Mouse (Mus musculus): ENCODE data around the gene Olfr819.
"Not testable (repeated sequence)": the region's sequence is repeated elsewhere in the genome, so short reads cannot be mapped to it uniquely, and the experiment has no call there.

Gene Olfr819

DNA sequence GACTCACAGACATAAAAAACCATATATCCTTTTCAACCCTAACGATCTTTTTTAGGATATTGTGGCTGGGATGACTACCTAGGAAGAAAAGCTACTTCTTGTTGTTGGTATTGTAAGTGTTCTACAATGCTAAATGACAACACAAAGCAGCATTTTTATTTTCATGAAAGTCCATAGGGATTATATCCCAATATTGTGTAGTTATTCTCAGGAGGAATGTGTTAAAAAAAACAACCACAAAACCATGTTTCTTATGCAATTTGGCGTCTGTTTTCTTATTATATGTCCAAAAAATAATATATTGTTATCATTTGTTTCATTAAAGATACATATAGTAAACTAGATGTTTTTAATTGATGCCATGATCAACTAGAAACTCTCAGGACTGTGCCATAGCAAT, at the start of gene Olfr819:
Gene Olfr819, minus strand, starts transcription at position 101 of the 400 bp plus-strand sequence.
- DNase-seq (ENCODE audit: low spot score in 2 of 2), result not testable (repeated sequence)

DNA sequence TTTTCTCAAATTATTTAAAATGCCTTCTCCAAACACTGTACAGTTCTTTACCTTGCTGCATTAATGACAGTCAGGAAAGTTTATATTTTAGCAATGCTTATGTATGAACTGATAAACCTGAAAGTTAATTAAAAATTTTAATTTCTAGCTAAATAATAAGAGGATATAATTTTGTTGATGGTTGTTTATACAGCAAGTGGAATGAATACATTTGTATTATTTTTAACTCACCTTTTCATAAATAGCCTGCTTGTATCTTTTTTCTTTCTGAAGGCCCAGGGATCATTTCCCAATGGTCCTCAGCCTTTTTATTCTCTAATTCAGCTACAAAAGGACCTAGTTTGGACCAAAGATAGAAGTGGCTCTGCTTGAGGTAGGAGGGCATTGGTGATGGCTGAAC, 45.3 kb upstream of the Olfr819 start, which contains the start of gene Olfr820:
Gene Olfr820, plus strand, starts transcription at position 301 of the 400 bp plus-strand sequence.
- no peak for DNase-seq (ENCODE audit: low spot score in 2 of 2)

DNA sequence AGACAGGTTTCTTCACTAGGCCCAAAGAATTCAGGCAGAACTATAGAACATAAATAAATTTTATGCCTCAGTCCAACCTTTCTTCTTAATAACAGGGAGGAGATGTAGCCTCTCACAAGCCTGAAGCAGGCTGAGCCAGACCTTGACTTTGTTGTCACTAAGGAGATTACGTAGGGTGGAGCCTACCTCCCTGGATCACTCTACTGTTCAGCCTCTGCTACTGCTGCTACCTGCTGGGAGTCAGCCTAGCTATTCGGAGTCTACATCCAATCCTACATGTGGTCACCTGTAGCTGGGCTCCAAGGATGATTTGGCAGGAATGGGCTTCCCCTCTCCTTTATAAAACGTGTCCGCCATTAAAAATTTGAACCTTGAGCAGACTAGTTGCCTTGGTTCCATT, 38.3 kb upstream of the Olfr819 start:
- not testable (repeated sequence) for DNase-seq (ENCODE audit: low spot score in 2 of 2)

DNA sequence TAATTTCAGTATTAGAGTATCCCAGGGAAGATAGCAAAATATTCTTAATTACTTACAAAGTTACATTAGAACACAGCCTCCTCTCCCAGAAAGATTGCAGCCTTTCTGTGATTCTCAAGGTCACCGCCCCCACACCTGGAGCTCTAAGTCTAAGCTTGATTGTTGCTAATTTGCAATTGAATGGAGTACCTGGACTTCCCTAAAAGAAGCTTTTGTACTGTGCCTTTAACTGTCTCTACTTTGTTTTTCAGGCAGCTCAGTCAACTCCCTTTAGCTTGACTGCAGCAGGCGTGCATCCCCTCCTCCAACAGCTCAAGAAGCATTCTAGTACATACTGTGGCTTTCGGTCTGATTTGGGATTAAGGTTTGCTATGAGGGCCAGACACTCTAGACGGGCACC, 37.0 kb upstream of the Olfr819 start:
- not testable (repeated sequence) for DNase-seq (ENCODE audit: low spot score in 2 of 2)

DNA sequence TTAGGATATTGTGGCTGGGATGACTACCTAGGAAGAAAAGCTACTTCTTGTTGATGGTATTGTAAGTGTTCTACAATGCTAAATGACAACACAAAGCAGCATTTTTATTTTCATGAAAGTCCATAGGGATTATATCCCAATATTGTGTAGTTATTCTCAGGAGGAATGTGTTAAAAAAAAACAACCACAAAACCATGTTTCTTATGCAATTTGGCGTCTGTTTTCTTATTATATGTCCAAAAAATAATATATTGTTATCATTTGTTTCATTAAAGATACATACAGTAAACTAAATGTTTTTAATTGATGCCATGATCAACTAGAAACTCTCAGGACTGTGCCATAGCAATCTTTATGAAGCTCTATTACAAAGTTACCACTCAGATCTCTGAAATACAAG, 17.9 kb upstream of the Olfr819 start, which contains the start of gene Gm10310:
Gene Gm10310, minus strand, starts transcription at position 101 of the 400 bp plus-strand sequence.
- DNase-seq (ENCODE audit: low spot score in 2 of 2), result not testable (repeated sequence)

DNA sequence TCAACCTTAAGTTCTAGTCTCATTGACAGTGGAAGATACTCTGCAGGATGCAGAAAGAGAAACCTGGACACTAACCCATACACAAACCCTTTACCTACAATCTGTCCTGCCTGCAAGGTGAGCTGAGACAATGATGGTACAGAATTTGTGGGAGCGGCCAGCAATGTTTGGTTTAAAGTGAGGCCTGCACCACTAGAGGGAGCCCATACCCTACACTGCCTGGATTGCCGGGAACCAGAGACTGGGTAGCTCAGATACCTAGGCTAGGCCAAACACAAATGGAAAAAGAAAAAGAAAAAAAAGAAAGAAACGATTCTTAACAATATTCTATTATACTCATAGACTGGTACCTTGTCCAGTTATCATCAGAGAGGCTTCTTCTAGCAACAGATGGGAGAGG, 14.8 kb upstream of the Olfr819 start:
- DNase-seq (ENCODE audit: low spot score in 2 of 2), result not testable (repeated sequence)

DNA sequence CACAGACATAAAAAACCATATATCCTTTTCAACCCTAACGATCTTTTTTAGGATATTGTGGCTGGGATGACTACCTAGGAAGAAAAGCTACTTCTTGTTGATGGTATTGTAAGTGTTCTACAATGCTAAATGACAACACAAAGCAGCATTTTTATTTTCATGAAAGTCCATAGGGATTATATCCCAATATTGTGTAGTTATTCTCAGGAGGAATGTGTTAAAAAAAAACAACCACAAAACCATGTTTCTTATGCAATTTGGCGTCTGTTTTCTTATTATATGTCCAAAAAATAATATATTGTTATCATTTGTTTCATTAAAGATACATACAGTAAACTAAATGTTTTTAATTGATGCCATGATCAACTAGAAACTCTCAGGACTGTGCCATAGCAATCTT, 9.0 kb upstream of the Olfr819 start, which contains the start of gene Olfr247:
Gene Olfr247, minus strand, starts transcription at position 101 of the 400 bp plus-strand sequence.
- DNase-seq (ENCODE audit: low spot score in 2 of 2), result not testable (repeated sequence)

DNA sequence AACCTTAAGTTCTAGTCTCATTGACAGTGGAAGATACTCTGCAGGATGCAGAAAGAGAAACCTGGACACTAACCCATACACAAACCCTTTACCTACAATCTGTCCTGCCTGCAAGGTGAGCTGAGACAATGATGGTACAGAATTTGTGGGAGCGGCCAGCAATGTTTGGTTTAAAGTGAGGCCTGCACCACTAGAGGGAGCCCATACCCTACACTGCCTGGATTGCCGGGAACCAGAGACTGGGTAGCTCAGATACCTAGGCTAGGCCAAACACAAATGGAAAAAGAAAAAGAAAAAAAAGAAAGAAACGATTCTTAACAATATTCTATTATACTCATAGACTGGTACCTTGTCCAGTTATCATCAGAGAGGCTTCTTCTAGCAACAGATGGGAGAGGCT, 5.9 kb upstream of the Olfr819 start:
- DNase-seq (ENCODE audit: low spot score in 2 of 2), result not testable (repeated sequence)

DNA sequence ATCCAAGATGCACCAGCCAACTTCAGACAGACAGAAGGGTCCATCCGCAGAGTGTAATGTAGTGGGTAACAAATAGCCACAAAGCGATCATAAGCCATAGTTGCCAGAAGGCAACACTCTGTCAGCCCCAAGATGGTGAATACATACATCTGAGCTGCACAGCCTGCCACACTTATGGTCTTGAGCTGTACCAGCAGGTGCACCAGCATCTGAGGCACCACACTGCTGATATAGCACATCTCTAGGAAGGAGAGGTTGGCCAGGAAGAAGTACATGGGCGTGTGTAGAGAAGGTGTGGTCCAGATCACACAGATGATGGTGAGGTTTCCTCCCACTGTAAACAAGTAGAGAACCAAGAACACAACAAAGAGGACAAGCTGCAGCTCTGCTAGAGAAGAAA, 834 bp downstream of the Olfr819 start:
- DNase-seq (ENCODE audit: low spot score in 2 of 2), result not testable (repeated sequence)

DNA sequence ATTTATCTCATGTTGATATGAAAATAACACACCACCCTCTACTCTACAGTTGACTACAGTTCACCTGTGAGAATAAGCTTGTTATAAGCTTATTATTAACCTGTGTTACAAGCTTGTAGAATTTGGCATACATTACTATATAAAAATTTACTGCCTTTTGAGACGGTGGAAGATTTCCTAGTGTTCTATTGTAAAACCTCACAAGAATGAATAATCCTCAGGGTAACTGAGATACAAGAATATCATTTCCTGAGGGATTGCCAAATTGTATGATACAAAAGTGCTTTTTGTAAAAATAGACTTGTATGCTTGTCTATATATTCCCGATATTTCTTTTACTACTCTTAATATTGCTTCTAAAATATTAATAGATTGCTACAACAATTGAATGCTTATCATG, 18.1 kb downstream of the Olfr819 start, which contains the start of gene Olfr818:
Gene Olfr818, minus strand, starts transcription at position 101 of the 400 bp plus-strand sequence.
- DNase-seq (ENCODE audit: low spot score in 2 of 2), result no peak

DNA sequence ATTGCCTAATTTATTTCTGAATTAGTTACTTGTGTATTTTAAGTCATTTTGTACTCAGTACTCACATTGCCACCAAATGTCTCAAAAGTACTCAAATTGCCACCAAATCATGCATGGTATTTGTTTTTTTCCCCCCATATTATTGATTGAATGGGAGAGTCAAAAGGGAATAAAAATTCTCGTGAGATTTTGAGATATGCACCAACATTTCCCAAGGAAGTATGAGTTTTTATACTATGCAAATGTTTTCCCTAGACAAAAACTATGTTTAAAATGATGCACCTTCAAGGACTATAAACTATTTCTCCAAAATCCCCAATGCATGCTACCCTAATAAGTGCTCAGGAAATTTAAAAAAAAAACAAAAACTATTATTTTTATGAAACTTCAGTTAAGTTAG, 51.6 kb downstream of the Olfr819 start, which contains the start of gene Olfr816:
Gene Olfr816, minus strand, starts transcription at position 101 of the 400 bp plus-strand sequence.
- no peak for DNase-seq (ENCODE audit: low spot score in 2 of 2)
